Mouse (Mus musculus) liver, adult 2 months (tissue): Measurements from ENCODE around the gene Arhgap18. TPM values are rescaled to one million over a fixed set of nuclear protein-coding genes. Genes with fewer than 3 reads are reported as not detected.
"Not testable (repeated sequence)": the region's sequence is repeated elsewhere in the genome, so short reads cannot be mapped to it uniquely, and the experiment has no call there.

ENCODE experiments used
- DNase-seq: peaks from one replicate; pipeline ENCODE4 v3.0.0-alpha.2; 2011; ENCODE audit warnings: low read depth, low spot score; ENCODE audit errors: extremely low read depth
- H3K27ac ChIP-seq: fragments of 200-500 bp; replicated peaks from 2 replicates; pipeline ENCODE4 v1.5.1; 2012; ENCODE audit warnings: low read depth, mild to moderate bottlenecking, control low read depth, inconsistent platforms, low read length; ENCODE audit not compliant: insufficient read depth
- H3K27me3 ChIP-seq: fragments of 200-500 bp; 2 replicates; pipeline ENCODE4 v1.6.1; 2012; ENCODE audit warnings: mild to moderate bottlenecking, moderate library complexity, low read length, inconsistent platforms; ENCODE audit not compliant: control insufficient read depth, insufficient read depth
- H3K36me3 ChIP-seq: fragments of 200-500 bp; 2 replicates; pipeline ENCODE4 v1.6.1; 2012; ENCODE audit warnings: low read length, inconsistent platforms; ENCODE audit not compliant: control insufficient read depth, insufficient read depth
- H3K4me1 ChIP-seq: fragments of 200-500 bp; 2 replicates; pipeline ENCODE4 v1.6.1; 2011; ENCODE audit warnings: low read length; ENCODE audit not compliant: control insufficient read depth, insufficient read depth
- H3K4me3 ChIP-seq: fragments of 200-500 bp; 2 replicates; pipeline ENCODE4 v1.5.1; 2011; ENCODE audit warnings: low read depth, mild to moderate bottlenecking, control low read depth, low read length, moderate library complexity; ENCODE audit not compliant: insufficient read depth
- H3K79me2 ChIP-seq: fragments of 200-500 bp; 2 replicates; pipeline ENCODE4 v1.6.1; 2012; ENCODE audit warnings: inconsistent platforms, mild to moderate bottlenecking, low read length, moderate library complexity; ENCODE audit not compliant: control insufficient read depth, insufficient read depth
- H3K9ac ChIP-seq: fragments of 200-500 bp; 2 replicates; pipeline ENCODE4 v1.6.1; 2012; ENCODE audit warnings: low read depth, mild to moderate bottlenecking, control low read depth, inconsistent platforms, low read length
- CTCF ChIP-seq: fragments of 200-500 bp; IDR thresholded peaks from 2 replicates; pipeline ENCODE4 v1.5.1; 2011; ENCODE audit warnings: low read depth, low read length, control low read depth
- POLR2A ChIP-seq: fragments of 200-500 bp; IDR thresholded peaks from 2 replicates; pipeline ENCODE4 v1.6.1; 2011; ENCODE audit warnings: low read length, control low read depth; ENCODE audit not compliant: insufficient read depth; ENCODE audit errors: extremely low read depth
- WGBS: fragments of 180-500 bp; shearing (Covaris S2); methylation state at CpG from one replicate; pipeline ENCODE4 v1.1.7; 2018; 5-methylcytosine and 5-hydroxymethylcytosine counted together
- polyA plus RNA-seq: library from polyadenylated mRNA; depleted of rRNA; stranded (reverse); fragments of >200 nt; gene quantifications from 2 replicates; pipeline ENCODE4 v1.2.3, GENCODE M21; 2012
- total RNA-seq: library from RNA; depleted of rRNA; stranded (reverse); fragments of >200 nt; gene quantifications from 2 replicates; pipeline ENCODE4 v1.2.3, GENCODE M21; 2014

Arhgap18 gene
- total and polyA plus RNA-seq, 2 experiments: 1.5 to 12.2 TPM

DNA sequence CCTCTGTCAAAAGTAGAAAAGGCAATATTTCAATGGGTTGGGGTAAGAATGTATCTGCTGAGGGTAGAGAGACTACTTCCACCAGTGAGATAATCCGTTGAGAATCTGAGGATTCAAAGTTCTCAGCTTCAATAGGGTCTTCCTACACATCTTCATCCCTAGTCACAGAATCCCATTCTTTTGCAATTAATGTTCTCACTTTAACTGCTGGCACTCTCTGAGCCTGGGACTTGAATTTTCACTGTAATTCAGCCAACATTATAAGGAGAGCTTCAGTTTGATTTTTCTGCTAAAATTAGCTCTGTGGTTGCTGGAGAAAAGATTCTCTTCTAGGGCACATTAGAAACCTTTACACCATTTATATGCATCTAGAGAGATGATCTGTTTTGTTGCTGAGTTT, 150.6 kb downstream of the Arhgap18 start:
- 91% methylated on average over 1 of the region's 1 CpGs for WGBS
- no peak overlapping the region for H3K9ac ChIP-seq
- H3K79me2 ChIP-seq: no peaks in the 10 kb centered on the region
- H3K27me3 ChIP-seq: no peaks in the 10 kb centered on the region
- TF ChIP-seq POLR2A (no peak), CTCF (no peak)
- no peak overlapping the region for H3K4me3 ChIP-seq
- no peak overlapping the region for H3K27ac ChIP-seq
- H3K4me1 ChIP-seq: no peaks in the 10 kb centered on the region
- no peaks in the 10 kb centered on the region; the same call in 1 of the 2 replicates for H3K36me3 ChIP-seq
- no peak for DNase-seq

DNA sequence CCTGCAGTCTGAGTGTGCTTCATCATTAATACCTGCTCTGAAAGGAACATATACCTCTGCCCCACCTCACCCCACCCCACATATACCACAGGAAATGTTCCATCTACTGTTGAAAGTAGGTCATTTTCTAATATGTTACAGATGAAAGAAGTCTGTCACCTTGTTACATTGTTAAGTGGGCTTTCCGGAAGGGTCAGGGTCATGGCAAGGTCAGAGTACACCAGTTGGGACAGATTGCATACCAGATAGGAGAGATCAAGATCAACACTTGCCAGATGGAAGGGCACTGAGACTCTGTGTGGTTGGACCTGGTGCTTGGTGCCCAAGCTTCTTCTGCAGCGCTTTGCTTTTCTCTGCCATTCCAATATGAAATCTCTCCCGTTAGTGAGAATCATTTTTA, 158.0 kb downstream of the Arhgap18 start:
- TF ChIP-seq POLR2A (no peak), CTCF (no peak)
- Histone ChIP-seq H3K4me3 (no peak overlapping the region), H3K36me3 (no peaks in the 10 kb centered on the region; the same call in 1 of the 2 replicates), H3K27me3 (no peaks in the 10 kb centered on the region), H3K4me1 (no peaks in the 10 kb centered on the region), H3K79me2 (no peaks in the 10 kb centered on the region), H3K27ac (no peak overlapping the region), H3K9ac (no peak overlapping the region)
- WGBS: 69% methylated on average over 3 of the region's 3 CpGs
- no peak for DNase-seq

DNA sequence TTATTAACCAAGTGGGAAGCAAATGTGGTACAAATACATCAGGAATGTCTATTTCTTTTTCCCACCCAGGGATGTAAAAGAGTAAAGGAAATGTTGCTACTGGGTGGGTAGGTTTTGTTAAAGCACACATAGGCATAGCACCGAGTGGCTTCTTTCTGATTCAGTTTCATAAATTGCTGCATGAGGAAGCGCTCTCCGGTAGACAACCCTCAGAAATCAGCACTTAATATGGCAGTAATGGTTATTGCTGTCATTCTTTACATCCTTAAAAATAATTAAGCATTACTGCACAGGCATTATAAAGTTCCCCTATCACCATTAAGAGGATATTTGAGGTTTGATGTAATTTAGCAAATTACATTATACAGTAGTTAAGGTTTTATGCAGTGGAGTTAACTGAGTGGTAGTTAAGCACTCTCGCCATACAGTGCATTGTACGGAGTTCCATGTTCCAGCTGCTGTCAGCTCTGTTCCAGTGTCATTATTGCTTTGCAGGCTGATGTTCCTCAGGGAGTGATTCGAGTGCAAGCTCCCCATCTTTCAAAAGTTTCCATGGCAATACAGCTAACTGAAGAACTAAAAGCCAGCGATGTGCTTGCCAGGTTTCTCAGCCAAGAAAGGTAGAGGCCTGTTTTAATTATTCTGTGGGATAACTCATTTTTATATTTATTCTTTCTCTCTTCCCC, 159.0 kb downstream of the Arhgap18 start:
- DNase-seq: no peak
- Histone ChIP-seq H3K79me2 (no peaks in the 10 kb centered on the region), H3K27ac (no peak overlapping the region), H3K9ac (no peak overlapping the region), H3K4me1 (no peaks in the 10 kb centered on the region), H3K27me3 (no peaks in the 10 kb centered on the region), H3K36me3 (peaks cover 1% of the 10 kb centered on the region; the same call in 1 of the 2 replicates), H3K4me3 (no peak overlapping the region)
- no peak for TF ChIP-seq CTCF
- TF ChIP-seq POLR2A: no peak
- 90% methylated on average over 7 of the region's 7 CpGs for WGBS

DNA sequence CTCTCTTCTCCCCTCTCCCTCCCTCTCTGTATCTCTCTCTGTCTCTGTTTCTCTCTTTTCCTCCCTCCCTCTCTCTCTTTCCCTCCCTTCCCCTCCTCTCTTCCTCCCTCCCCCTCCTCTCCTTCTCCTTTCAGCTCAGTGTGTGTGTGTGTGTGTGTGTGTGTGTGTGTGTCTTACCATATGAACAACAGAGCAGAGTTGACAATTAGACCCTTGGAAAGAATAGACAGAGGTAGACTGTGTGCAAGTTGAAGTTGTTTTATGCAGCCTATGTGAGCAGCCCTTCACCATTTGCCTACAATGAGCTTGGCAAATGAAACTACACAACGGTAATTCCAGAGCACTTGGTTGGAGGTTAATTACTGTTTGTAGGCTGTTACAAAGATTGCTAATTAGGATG, 159.6 kb downstream of the Arhgap18 start:
- TF ChIP-seq POLR2A: no peak
- no peak for TF ChIP-seq CTCF
- H3K4me3 ChIP-seq: no peak overlapping the region
- H3K4me1 ChIP-seq: no peaks in the 10 kb centered on the region
- no peak for DNase-seq
- H3K27me3 ChIP-seq: no peaks in the 10 kb centered on the region
- H3K79me2 ChIP-seq: no peaks in the 10 kb centered on the region
- 85% methylated on average over 1 of the region's 1 CpGs for WGBS
- H3K36me3 ChIP-seq: peaks cover 3% of the 10 kb centered on the region
- no peak overlapping the region for H3K9ac ChIP-seq
- H3K27ac ChIP-seq: no peak overlapping the region

DNA sequence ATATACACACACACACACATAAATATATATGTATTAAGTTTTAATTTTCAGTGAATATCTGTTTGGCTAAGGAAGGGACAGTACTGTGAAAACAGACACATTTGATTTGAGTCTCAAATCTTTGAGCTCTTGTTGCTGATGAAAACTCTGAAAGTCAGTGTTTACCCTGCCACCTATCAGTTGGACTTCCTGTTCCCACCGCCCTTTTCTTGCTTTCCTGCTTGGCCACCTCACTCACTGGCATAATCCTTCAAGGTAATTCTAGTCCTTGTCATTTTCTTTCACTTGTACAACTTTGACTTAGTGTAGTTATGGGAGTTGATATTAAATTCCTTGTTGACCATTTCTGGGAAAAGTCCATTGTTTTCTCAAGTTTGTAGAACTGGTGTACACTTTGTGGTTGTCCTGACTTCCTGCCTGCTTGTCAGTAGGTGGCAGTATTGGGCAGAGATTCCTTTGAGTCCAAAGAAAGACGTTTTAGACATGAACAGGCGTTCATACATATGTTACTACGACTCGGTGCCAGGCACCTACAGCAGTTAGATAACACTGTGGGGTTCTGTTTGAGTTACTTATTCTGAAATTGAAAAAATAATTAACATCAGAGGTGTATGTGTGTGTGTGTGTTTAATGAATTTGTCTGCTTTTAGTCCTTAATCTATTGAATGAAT, 166.2 kb downstream of the Arhgap18 start:
- no peaks in the 10 kb centered on the region for H3K27me3 ChIP-seq
- H3K27ac ChIP-seq: no peak overlapping the region
- DNase-seq: peak; percentile 73
- no peak overlapping the region for H3K4me3 ChIP-seq
- TF ChIP-seq POLR2A (no peak), CTCF (no peak)
- peaks cover 3% of the 10 kb centered on the region; the same call in 1 of the 2 replicates for H3K4me1 ChIP-seq
- H3K36me3 ChIP-seq: peaks cover 3% of the 10 kb centered on the region
- H3K79me2 ChIP-seq: no peaks in the 10 kb centered on the region
- H3K9ac ChIP-seq: no peak overlapping the region
- WGBS: 17% methylated on average over 5 of the region's 5 CpGs

DNA sequence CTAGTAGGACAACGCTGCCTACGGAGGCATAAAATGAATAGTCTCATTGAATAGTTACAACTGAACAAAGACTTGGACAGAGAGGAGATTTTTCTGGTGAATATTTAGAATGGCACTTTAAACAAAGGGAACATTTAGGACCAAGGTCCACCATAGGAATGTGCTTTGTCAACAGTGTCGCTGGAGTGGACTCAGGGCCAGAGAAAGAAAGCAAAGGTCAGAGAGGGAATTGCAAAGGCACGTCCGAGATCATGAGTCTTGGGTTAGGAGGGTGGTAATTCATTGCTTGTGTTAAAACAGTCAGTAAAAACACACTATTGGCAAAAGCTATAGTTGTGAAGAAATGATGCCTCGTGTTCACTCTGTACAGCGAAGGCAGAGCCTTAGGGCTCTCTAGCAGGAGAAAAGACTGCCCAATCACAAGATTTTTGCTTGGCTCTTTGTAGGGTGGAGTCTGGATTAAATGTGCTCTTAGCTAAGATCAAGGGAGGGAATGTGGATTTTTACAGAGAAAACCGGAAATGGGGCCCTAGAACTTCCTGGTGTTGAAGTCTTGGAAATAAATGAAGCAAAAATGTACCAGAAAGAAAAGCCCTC, 167.3 kb downstream of the Arhgap18 start:
- no peak overlapping the region for H3K9ac ChIP-seq
- peak; percentile 91 for DNase-seq
- peak overlapping the region; percentile 22 for H3K27ac ChIP-seq
- TF ChIP-seq CTCF: no peak
- no peak for TF ChIP-seq POLR2A
- H3K36me3 ChIP-seq: peaks cover 3% of the 10 kb centered on the region
- H3K4me3 ChIP-seq: no peak overlapping the region
- whole genome bisulfite sequencing: 23% methylated on average over 8 of the region's 8 CpGs
- peaks cover 3% of the 10 kb centered on the region; the same call in 1 of the 2 replicates for H3K4me1 ChIP-seq
- no peaks in the 10 kb centered on the region for H3K27me3 ChIP-seq
- no peaks in the 10 kb centered on the region for H3K79me2 ChIP-seq

DNA sequence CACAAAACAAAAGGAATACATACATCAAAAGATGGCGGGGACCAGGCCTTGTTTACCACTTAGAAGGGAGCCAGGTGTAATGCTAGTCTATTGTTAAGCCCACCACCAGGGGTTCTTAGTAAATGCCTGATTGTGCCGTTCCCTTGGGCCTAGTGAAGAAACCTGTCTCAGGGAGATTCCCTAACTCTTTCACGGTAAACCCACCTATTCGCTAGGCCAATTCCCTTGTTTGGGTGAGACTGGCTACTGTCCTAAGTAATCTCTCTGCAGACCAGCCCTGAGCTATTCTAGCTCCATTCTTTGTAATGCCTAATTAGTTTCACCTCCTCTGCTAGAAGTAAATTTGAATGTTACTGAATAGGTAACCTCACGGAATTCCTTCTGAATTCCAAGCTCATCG, 182.8 kb downstream of the Arhgap18 start:
- H3K79me2 ChIP-seq, H3K4me1 ChIP-seq, H3K36me3 ChIP-seq, H3K27me3 ChIP-seq, H3K9ac ChIP-seq, H3K4me3 ChIP-seq, H3K27ac ChIP-seq, DNase-seq: not testable (repeated sequence)
- WGBS: 95% methylated on average over 6 of the region's 6 CpGs

DNA sequence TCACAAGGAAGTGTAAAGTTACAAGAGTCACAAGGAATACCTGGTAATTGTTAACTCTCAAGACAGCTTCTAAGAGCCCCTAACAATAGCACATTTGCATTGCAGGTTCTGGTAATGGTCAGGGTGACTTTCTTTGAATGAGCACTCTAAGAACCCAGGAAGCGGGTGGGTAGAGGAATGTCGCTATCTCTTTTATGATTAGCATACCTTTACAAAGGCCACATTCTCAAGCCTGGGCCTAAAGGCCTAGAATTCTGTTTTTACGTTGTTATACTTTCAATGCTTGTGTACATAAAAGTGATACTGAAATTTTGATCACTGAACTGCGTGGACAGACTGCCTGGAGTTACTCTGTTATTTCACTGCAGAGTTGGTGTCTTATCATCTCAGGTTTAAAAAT, 185.2 kb downstream of the Arhgap18 start:
- WGBS: 92% methylated on average over 4 of the region's 4 CpGs
- not testable (repeated sequence) for H3K36me3 ChIP-seq, H3K27ac ChIP-seq, H3K9ac ChIP-seq, H3K27me3 ChIP-seq, H3K4me1 ChIP-seq, DNase-seq, H3K4me3 ChIP-seq, H3K79me2 ChIP-seq
